Mouse (Mus musculus) stomach, postnatal 0 days (tissue): ENCODE measurements at regions not wholly inside any gene's neighbourhood (a gene's known extent, or its start where the extent isn't known, plus 50 kb on each side); places are given as distances from the start of the nearest gene placed in this dataset.
A peak's percentile ranks its signal among the peaks of the same experiment; 100 is the strongest.

Experiments used
- ATAC-seq: fragments of 200-750 bp; cut with Nextera tagmentation; 2 replicates; pipeline ENCODE4 v1.8.0; 2017; ENCODE audit not compliant: low FRiP score, low TSS enrichment
- DNase-seq: peaks from one replicate; pipeline ENCODE4 v3.0.0-alpha.2; 2016; ENCODE audit warnings: low spot score
- H3K27ac ChIP-seq: fragments of 300-500 bp; sonication (generic); replicated peaks from 2 replicates; pipeline ENCODE4 v1.5.1; 2014; ENCODE audit warnings: mild to moderate bottlenecking, control low read depth
- H3K27me3 ChIP-seq: fragments of 300-500 bp; sonication (generic); 2 replicates; pipeline ENCODE4 v1.6.1; 2014; ENCODE audit warnings: low read length; ENCODE audit not compliant: control insufficient read depth, insufficient read depth
- H3K36me3 ChIP-seq: fragments of 300-500 bp; sonication (generic); 2 replicates; pipeline ENCODE4 v1.6.1; 2014; ENCODE audit warnings: low read length, mixed read lengths; ENCODE audit not compliant: control insufficient read depth, insufficient read depth
- H3K4me1 ChIP-seq: fragments of 300-500 bp; sonication (generic); replicated peaks from 2 replicates; pipeline ENCODE4 v1.6.1; 2014; ENCODE audit warnings: antibody characterized with exemption; ENCODE audit not compliant: control insufficient read depth, insufficient read depth
- H3K4me2 ChIP-seq: fragments of 300-500 bp; sonication (generic); replicated peaks from 2 replicates; pipeline ENCODE4 v1.6.1; 2014; ENCODE audit warnings: low read depth, mild to moderate bottlenecking, control low read depth, moderate library complexity
- H3K4me3 ChIP-seq: fragments of 300-500 bp; sonication (generic); 2 replicates; pipeline ENCODE4 v1.5.1; 2014; ENCODE audit warnings: low read depth, low read length, control low read depth
- H3K9ac ChIP-seq: fragments of 300-500 bp; sonication (generic); 2 replicates; pipeline ENCODE4 v1.6.1; 2014; ENCODE audit warnings: mild to moderate bottlenecking, low read length, control low read depth, mixed read lengths
- H3K9me3 ChIP-seq: fragments of 300-500 bp; sonication (generic); 2 replicates; pipeline ENCODE4 v1.6.1; 2016; ENCODE audit warnings: low read length; ENCODE audit not compliant: control insufficient read depth
- CTCF ChIP-seq: IDR thresholded peaks from 2 replicates; pipeline ENCODE4 v1.5.1; 2016; ENCODE audit warnings: antibody characterized with exemption, low read depth, mild to moderate bottlenecking, moderate library complexity
- EP300 ChIP-seq: optimal IDR thresholded peaks from 2 replicates; pipeline ENCODE3; 2016; ENCODE audit warnings: antibody characterized with exemption
- WGBS: fragments of 180-500 bp; shearing (Covaris S2); extraction: QIAGEN DNeasy Blood & Tissue Kit; methylation state at CpG from one replicate; pipeline ENCODE4 v1.1.7; 2014; 5-methylcytosine and 5-hydroxymethylcytosine counted together

DNA sequence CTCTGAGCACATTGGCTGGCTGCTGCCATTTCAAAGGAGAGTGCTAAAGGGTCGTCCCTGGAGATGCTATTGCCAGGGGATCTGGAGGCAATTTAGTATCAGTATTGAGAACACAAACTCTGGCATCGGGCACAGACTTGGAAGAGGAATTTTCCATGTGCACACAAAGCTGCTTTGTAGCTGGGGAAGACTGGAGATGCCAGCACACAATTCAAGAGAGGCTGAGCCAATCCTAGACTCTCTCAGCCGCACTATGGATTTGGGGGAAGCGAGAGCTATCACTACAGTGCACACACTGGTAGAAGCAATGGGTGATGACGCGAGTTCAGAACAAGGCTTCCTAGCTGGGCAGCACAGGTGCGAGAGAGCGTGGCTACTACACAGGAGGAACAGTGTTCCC lies 97.0 kb downstream of the Smim20 start:
- Histone ChIP-seq H3K27me3 (no peaks in the 10 kb centered on the region), H3K9ac (no peak overlapping the region), H3K4me3 (no peak overlapping the region), H3K9me3 (no peaks in the 10 kb centered on the region), H3K4me2 (no peak overlapping the region), H3K4me1 (no peaks in the 10 kb centered on the region), H3K36me3 (no peaks in the 10 kb centered on the region), H3K27ac (no peak overlapping the region)
- 80% methylated on average over 8 of the region's 8 CpGs for WGBS
- TF ChIP-seq EP300, result no peak
- TF ChIP-seq CTCF, result no peak
- DNase-seq (no peak), ATAC-seq (no peak)

DNA sequence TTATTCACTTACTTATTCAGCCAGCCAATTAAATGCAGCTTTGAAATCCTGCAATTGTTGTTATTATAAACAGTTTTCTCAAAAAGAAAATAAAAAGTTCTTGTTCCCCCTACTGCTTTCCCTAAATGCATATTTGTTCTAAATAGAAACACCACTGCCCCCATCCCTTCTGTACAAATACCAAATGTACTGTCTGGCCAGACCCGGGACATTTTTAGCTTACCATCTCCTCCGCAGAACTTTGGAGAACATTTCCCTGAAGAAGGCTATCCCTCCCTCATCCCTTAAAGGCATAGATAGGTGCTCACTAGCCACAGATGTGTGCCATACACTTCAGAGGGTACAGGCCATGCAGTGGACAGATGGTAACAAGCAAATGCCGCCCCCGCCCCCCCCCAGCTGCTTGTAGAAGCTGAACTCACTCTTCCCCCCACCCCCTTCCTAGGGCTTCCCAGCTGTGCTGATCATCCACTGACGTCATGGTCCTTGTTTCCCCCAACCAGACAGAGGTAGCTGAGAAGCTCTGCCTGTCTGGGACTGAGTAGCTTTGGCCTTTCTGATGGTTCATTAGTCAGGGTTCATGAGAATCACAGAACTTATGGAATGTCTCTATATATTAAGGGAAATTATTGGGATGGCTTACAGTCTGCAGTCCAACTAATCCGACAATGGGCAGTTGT lies 98.9 kb upstream of the Rbpj start:
- Histone ChIP-seq H3K27me3 (no peaks in the 10 kb centered on the region), H3K9ac (no peak overlapping the region), H3K9me3 (no peaks in the 10 kb centered on the region), H3K4me3 (no peak overlapping the region), H3K4me2 (no peak overlapping the region), H3K27ac (no peak overlapping the region; the same call in 1 of the 2 replicates), H3K4me1 (no peaks in the 10 kb centered on the region; the same call in 1 of the 2 replicates), H3K36me3 (no peaks in the 10 kb centered on the region)
- DNase-seq, result no peak
- ATAC-seq, result no peak
- TF ChIP-seq EP300 (no peak), CTCF (no peak)
- 67% methylated on average over 6 of the region's 6 CpGs for WGBS

- Histone ChIP-seq H3K9ac (no peak overlapping the region), H3K27me3 (no peaks in the 10 kb centered on the region), H3K36me3 (no peaks in the 10 kb centered on the region), H3K9me3 (no peaks in the 10 kb centered on the region), H3K4me1 (no peaks in the 10 kb centered on the region; the same call in 1 of the 2 replicates), H3K27ac (no peak overlapping the region), H3K4me3 (no peak overlapping the region), H3K4me2 (no peak overlapping the region)
- DNase-seq (no peak), ATAC-seq (no peak)
- WGBS, result 75% methylated on average over 7 of the region's 7 CpGs
- no peak for TF ChIP-seq EP300
- TF ChIP-seq CTCF, result no peak
Observed at GRCm38 (mm10) chr5:53370272-53370671, 95.7 kb upstream of the Rbpj start.

DNA sequence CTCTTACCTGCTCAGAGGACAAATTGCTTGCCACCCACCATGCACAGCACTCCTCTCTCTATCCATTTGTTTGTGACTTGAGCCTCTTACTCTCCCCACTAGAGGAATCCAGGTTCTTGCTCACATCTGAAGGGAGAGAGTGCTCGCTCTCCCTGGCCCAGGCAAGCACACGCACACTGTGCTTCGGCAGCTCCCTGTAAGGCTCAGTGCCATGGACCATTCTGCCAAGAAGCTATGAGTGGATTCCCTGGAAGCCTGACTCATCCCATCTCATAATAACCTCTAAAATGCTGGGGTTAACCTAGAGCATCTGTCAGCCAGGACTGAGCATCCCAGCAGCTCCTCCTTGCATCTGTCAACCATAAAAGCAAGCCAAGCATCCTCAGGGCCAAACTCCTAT lies 94.3 kb upstream of the Rbpj start:
- 66% methylated on average over 3 of the region's 3 CpGs for WGBS
- no peaks in the 10 kb centered on the region for H3K9me3 ChIP-seq
- H3K36me3 ChIP-seq, result no peaks in the 10 kb centered on the region
- no peak overlapping the region for H3K4me2 ChIP-seq
- no peak for TF ChIP-seq EP300
- no peak for TF ChIP-seq CTCF
- H3K9ac ChIP-seq, result no peak overlapping the region
- H3K27ac ChIP-seq, result no peak overlapping the region
- no peak for DNase-seq
- H3K4me3 ChIP-seq, result no peak overlapping the region
- H3K27me3 ChIP-seq, result no peaks in the 10 kb centered on the region
- H3K4me1 ChIP-seq, result no peaks in the 10 kb centered on the region; the same call in 1 of the 2 replicates
- ATAC-seq, result peak; percentile 78

DNA sequence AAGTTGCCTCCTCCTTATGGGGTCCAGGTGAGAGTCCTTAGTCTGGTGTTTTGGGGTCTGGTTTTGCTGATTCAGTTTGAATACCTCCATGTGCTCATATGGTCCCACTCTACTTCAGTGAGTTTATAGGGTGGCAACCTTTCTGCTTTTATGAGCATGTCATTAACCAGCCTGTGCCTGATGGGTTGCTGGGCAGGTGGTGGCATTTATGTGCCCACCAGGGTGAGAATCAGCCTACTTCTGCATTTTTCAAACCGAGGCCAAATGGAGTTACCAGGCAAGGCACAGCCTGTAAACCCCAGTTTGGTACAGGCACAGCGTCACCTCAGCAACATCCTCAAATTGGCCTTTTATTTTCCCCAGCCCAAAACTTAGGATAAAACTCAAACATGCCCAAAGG lies 92.6 kb upstream of the Rbpj start:
- H3K4me1 ChIP-seq, result no peaks in the 10 kb centered on the region; the same call in none of the 2 replicates
- H3K9me3 ChIP-seq, result no peaks in the 10 kb centered on the region
- no peak overlapping the region for H3K4me2 ChIP-seq
- no peak for DNase-seq
- H3K27me3 ChIP-seq, result no peaks in the 10 kb centered on the region
- 85% methylated on average over 2 of the region's 2 CpGs for WGBS
- no peaks in the 10 kb centered on the region for H3K36me3 ChIP-seq
- TF ChIP-seq CTCF, result no peak
- no peak for TF ChIP-seq EP300
- ATAC-seq, result no peak
- no peak overlapping the region for H3K9ac ChIP-seq
- H3K27ac ChIP-seq, result no peak overlapping the region
- no peak overlapping the region for H3K4me3 ChIP-seq

DNA sequence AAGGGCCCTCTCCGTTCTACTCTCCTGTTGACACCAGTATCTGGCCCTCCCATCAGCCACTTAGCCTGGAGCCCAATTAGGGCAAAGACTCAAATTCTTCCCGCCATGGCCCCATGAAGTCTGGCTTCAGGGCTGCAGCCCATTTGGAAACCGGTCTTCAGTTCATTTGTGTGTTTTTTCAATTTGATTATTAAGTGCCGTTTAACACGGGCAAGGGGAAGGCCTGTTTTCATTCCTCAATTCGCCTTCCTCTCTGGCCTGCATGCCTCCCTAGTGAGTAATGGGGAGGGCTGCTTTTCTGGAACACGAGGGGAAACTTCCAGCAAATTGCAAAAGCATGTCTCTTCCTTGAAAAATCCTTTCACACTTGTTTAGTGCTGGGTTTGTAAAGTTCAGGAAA lies 89.1 kb upstream of the Rbpj start:
- DNase-seq (no peak), ATAC-seq (no peak)
- Histone ChIP-seq H3K27me3 (no peaks in the 10 kb centered on the region), H3K4me3 (no peak overlapping the region), H3K9ac (no peak overlapping the region), H3K4me1 (no peaks in the 10 kb centered on the region; the same call in none of the 2 replicates), H3K4me2 (no peak overlapping the region), H3K36me3 (no peaks in the 10 kb centered on the region), H3K9me3 (no peaks in the 10 kb centered on the region), H3K27ac (peak overlapping the region; percentile 61)
- TF ChIP-seq CTCF (no peak), EP300 (no peak)
- WGBS, result 45% methylated on average over 7 of the region's 7 CpGs
